Mouse (Mus musculus) sigmoid colon, adult 10 weeks (tissue): ENCODE measurements around the gene Olfr46. TPM values are rescaled to one million over a fixed set of nuclear protein-coding genes. Genes with fewer than 3 reads are reported as not detected.

Source experiments
- polyA plus RNA-seq: library from polyadenylated mRNA; stranded (reverse); fragments of 350-450 nt; fragmentation: Illumina TruSeq; extraction: RNeasy Lipid Tissue Mini Kit (QIAGEN cat#74804); gene quantifications from one replicate; pipeline ENCODE4 v1.2.3, GENCODE M21; 2014; ENCODE audit warnings: low read depth, low replicate concordance

The Olfr46 gene
- polyA plus RNA-seq = not detected

DNA sequence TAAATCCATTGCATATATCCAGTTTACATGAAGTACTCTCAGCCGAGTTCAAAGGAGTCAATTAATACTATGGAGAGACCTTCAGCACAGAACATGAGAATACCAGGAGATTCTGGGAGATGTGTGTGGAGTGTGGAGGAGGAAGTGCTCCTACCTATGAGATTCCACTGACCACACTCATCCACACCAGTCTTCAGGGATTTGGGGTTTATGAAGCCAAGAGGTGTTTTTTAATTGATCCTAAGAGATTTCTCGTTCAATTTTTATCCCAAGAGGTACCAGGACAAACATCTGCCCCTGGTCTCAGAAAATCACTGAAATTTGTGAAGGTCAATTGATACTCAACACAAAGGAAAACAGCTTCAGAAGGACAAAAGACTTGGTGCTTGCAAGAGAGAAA, at the start of gene Olfr46:
Gene Olfr46, plus strand, starts transcription at position 301 of the 400 bp plus-strand sequence.

DNA sequence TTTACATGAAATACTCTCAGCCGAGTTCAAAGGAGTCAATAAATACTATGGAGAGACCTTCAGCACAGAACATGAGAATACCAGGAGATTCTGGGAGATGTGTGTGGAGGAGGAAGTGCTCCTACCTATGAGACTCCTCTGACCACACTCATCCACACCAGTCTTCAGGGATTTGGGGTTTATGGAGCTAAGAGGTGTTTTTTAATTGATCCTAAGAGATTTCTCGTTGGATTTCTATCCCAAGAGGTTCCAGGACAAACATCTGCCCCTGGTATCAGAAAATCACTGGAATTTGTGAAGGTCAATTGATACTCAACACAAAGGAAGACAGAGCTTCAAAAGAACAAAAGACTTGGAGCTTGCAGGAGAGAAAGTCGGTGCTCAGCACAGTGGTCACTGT, 33.5 kb upstream of the Olfr46 start, which contains the start of gene Olfr538:
Gene Olfr538, plus strand, starts transcription at position 301 of the 400 bp plus-strand sequence.

GRCm38 (mm10) chr7:140628670-140629069, 27.6 kb downstream of the Olfr46 start, which contains the start of gene Olfr61:
Gene Olfr61, plus strand, starts transcription at chr7:140628970.

GRCm38 (mm10) chr7:140646152-140646551, 45.1 kb downstream of the Olfr46 start, which contains the start of gene Olfr53:
Gene Olfr53, plus strand, starts transcription at chr7:140646452.

DNA sequence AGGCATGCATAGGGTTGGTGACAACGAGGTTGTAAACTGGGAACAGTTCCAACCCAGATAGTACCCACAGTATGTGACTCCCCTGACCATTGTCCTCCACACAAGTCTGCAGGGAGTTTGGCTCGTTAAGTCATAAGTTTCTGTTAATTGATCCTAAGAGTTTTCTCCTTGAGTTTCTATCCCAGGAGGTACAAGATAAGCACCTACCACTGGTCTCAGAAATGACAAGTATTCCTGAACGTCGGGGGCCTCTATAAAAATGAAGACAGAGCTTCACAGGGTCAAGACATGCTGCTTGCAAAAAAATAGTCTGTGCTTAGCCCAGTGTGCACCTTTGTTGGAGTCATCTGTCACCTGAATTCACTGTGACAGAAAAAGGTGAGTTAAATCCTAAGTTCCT, 58.6 kb downstream of the Olfr46 start, which contains the start of gene Olfr539:
Gene Olfr539, plus strand, starts transcription at position 301 of the 400 bp plus-strand sequence.

Other genes with a start within 250 kb of the Olfr46 start
- 0.16 TPM for gene Olfr60, start 239.6 kb upstream of the Olfr46 start, polyA plus RNA-seq
- not detected for gene Olfr530, start 224.9 kb upstream of the Olfr46 start, polyA plus RNA-seq
- gene Olfr531, start 198.4 kb upstream of the Olfr46 start, polyA plus RNA-seq = not detected
- gene Olfr532, start 179.6 kb upstream of the Olfr46 start, polyA plus RNA-seq = not detected
- not detected for gene Olfr533, start 137.9 kb upstream of the Olfr46 start, polyA plus RNA-seq
- gene Olfr535, start 117.1 kb upstream of the Olfr46 start, polyA plus RNA-seq = not detected
- gene Olfr536, start 93.9 kb upstream of the Olfr46 start, polyA plus RNA-seq = not detected
- gene Olfr538, start 33.4 kb upstream of the Olfr46 start, polyA plus RNA-seq = not detected
- not detected for gene Olfr61, start 27.7 kb downstream of the Olfr46 start, polyA plus RNA-seq
- not detected for gene Olfr53, start 45.2 kb downstream of the Olfr46 start, polyA plus RNA-seq
- gene Olfr539, start 58.7 kb downstream of the Olfr46 start, polyA plus RNA-seq = not detected
- gene Olfr45, start 80.7 kb downstream of the Olfr46 start, polyA plus RNA-seq = not detected
- not detected for gene Olfr541, start 96.0 kb downstream of the Olfr46 start, polyA plus RNA-seq
- 26.0 TPM for gene Cyp2e1, start 162.5 kb downstream of the Olfr46 start, polyA plus RNA-seq
- not detected for gene Syce1, start 186.6 kb downstream of the Olfr46 start, polyA plus RNA-seq
- gene Zfp941, start 220.9 kb downstream of the Olfr46 start, polyA plus RNA-seq = 1.5 TPM
- 11.3 TPM for gene Urah, start 233.7 kb downstream of the Olfr46 start, polyA plus RNA-seq
- gene Scgb1c1, start 244.3 kb downstream of the Olfr46 start, polyA plus RNA-seq = not detected
- not detected for gene Odf3, start 246.5 kb downstream of the Olfr46 start, polyA plus RNA-seq